Mouse (Mus musculus) embryonic facial prominence, embryonic 12.5 days (tissue): ENCODE measurements at regions not wholly inside any gene's neighbourhood (a gene's known extent, or its start where the extent isn't known, plus 50 kb on each side); places are given as distances from the start of the nearest gene placed in this dataset.

Source experiments
- ATAC-seq: fragments of 200-750 bp; cut with Nextera tagmentation; 2 replicates; pipeline ENCODE4 v1.8.0; 2017; ENCODE audit not compliant: insufficient number of reproducible peaks, insufficient read depth, low FRiP score, low TSS enrichment
- H3K27ac ChIP-seq: fragments of 300-500 bp; sonication (generic); 2 replicates; pipeline ENCODE4 v1.5.1; 2016; ENCODE audit warnings: mild to moderate bottlenecking
- H3K27me3 ChIP-seq: fragments of 300-500 bp; sonication (generic); 2 replicates; pipeline ENCODE4 v1.6.1; 2016; ENCODE audit warnings: mild to moderate bottlenecking, moderate library complexity
- H3K36me3 ChIP-seq: fragments of 300-500 bp; sonication (generic); 2 replicates; pipeline ENCODE4 v1.6.1; 2016; ENCODE audit warnings: mild to moderate bottlenecking
- H3K4me1 ChIP-seq: fragments of 300-500 bp; sonication (generic); 2 replicates; pipeline ENCODE4 v1.6.1; 2016
- H3K4me2 ChIP-seq: fragments of 300-500 bp; sonication (generic); replicated peaks from 2 replicates; pipeline ENCODE4 v1.6.1; 2016; ENCODE audit warnings: mild to moderate bottlenecking, moderate library complexity
- H3K4me3 ChIP-seq: fragments of 300-500 bp; sonication (generic); 2 replicates; pipeline ENCODE4 v1.5.1; 2016; ENCODE audit warnings: mild to moderate bottlenecking
- H3K9ac ChIP-seq: fragments of 300-500 bp; sonication (generic); 2 replicates; pipeline ENCODE4 v1.6.1; 2016; ENCODE audit warnings: mild to moderate bottlenecking, moderate library complexity
- H3K9me3 ChIP-seq: fragments of 300-500 bp; sonication (generic); 2 replicates; pipeline ENCODE4 v1.6.1; 2016; ENCODE audit warnings: mild to moderate bottlenecking, moderate library complexity
- WGBS: fragments of 180-500 bp; shearing (Covaris S2); methylation state at CpG from one replicate; pipeline ENCODE4 v1.1.7; 2016; 5-methylcytosine and 5-hydroxymethylcytosine counted together

GRCm38 (mm10) chr15:51592511-51593498 lies 2291.9 kb upstream of the Gm7489 start:
- Histone ChIP-seq H3K9me3 (no peaks in the 10 kb centered on the region), H3K27ac (no peak overlapping the region), H3K27me3 (no peaks in the 10 kb centered on the region), H3K4me2 (peak overlapping the region; percentile 40), H3K4me3 (no peak overlapping the region), H3K9ac (no peak overlapping the region), H3K4me1 (peaks cover 12% of the 10 kb centered on the region; the same call in 1 of the 2 replicates), H3K36me3 (no peaks in the 10 kb centered on the region)
- ATAC-seq: no peak
- WGBS: 76% methylated on average over 13 of the region's 13 CpGs

- H3K4me2 ChIP-seq: no peak overlapping the region
- 70% methylated on average over 5 of the region's 5 CpGs for WGBS
- no peaks in the 10 kb centered on the region for H3K36me3 ChIP-seq
- H3K9ac ChIP-seq: no peak overlapping the region
- peaks cover 12% of the 10 kb centered on the region; the same call in 1 of the 2 replicates for H3K4me1 ChIP-seq
- no peaks in the 10 kb centered on the region for H3K27me3 ChIP-seq
- ATAC-seq: no peak
- no peak overlapping the region for H3K4me3 ChIP-seq
- no peaks in the 10 kb centered on the region for H3K9me3 ChIP-seq
- no peak overlapping the region for H3K27ac ChIP-seq
Measured at GRCm38 (mm10) chr15:51594060-51594459, 2290.6 kb upstream of the Gm7489 start.

- no peaks in the 10 kb centered on the region for H3K36me3 ChIP-seq
- H3K9me3 ChIP-seq: no peaks in the 10 kb centered on the region
- H3K4me3 ChIP-seq: no peak overlapping the region
- no peaks in the 10 kb centered on the region for H3K27me3 ChIP-seq
- no peak overlapping the region for H3K9ac ChIP-seq
- no peak overlapping the region for H3K27ac ChIP-seq
- ATAC-seq: no peak
- no peak overlapping the region for H3K4me2 ChIP-seq
- WGBS: 67% methylated on average over 1 of the region's 1 CpGs
- H3K4me1 ChIP-seq: peaks cover 12% of the 10 kb centered on the region; the same call in 1 of the 2 replicates
Measured at GRCm38 (mm10) chr15:51595655-51596054, 2289.1 kb upstream of the Gm7489 start.

GRCm38 (mm10) chr15:51597841-51598240 lies 2286.9 kb upstream of the Gm7489 start:
- H3K9me3 ChIP-seq: no peaks in the 10 kb centered on the region
- no peaks in the 10 kb centered on the region for H3K4me1 ChIP-seq
- H3K36me3 ChIP-seq: no peaks in the 10 kb centered on the region
- 72% methylated on average over 3 of the region's 3 CpGs for WGBS
- H3K27me3 ChIP-seq: no peaks in the 10 kb centered on the region
- H3K27ac ChIP-seq: no peak overlapping the region
- H3K4me2 ChIP-seq: no peak overlapping the region
- no peak overlapping the region for H3K9ac ChIP-seq
- H3K4me3 ChIP-seq: no peak overlapping the region
- ATAC-seq: no peak

GRCm38 (mm10) chr15:51601128-51601855 lies 2283.4 kb upstream of the Gm7489 start:
- H3K36me3 ChIP-seq: no peaks in the 10 kb centered on the region
- no peak for ATAC-seq
- 44% methylated on average over 10 of the region's 10 CpGs for WGBS

DNA sequence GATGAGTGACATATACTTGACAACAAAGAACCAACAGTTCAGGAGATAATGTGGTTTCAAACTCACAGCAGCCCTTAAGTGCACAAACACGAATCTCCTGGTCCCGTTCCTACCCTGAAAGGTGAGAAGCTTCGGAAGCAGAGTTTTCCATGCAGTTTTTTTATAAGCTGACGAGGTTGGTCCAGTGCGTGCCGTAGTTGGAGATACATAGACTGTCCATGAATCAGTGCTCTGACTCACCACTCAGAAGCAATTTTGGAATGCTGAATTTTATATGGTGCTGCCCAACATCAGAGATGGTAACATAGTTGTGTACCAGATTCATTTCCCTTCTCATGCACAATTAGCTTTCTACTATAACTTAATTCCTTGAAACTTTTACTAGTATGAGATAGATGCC lies 2263.3 kb upstream of the Gm7489 start:
- H3K4me3 ChIP-seq: no peak overlapping the region
- no peak overlapping the region for H3K4me2 ChIP-seq
- no peak for ATAC-seq
- H3K36me3 ChIP-seq: no peaks in the 10 kb centered on the region
- no peaks in the 10 kb centered on the region for H3K4me1 ChIP-seq
- no peak overlapping the region for H3K9ac ChIP-seq
- 84% methylated on average over 6 of the region's 6 CpGs for WGBS
- no peaks in the 10 kb centered on the region for H3K9me3 ChIP-seq
- H3K27ac ChIP-seq: no peak overlapping the region
- H3K27me3 ChIP-seq: no peaks in the 10 kb centered on the region

More at GRCm38 (mm10) chr15:51601128-51601855, 2283.4 kb upstream of the Gm7489 start:
- Histone ChIP-seq H3K4me3 (no peak overlapping the region), H3K27ac (no peak overlapping the region), H3K9me3 (no peaks in the 10 kb centered on the region), H3K4me1 (no peaks in the 10 kb centered on the region), H3K9ac (no peak overlapping the region), H3K4me2 (no peak overlapping the region), H3K27me3 (no peaks in the 10 kb centered on the region)

- Histone ChIP-seq H3K9ac (no peak overlapping the region), H3K27me3 (no peaks in the 10 kb centered on the region), H3K9me3 (no peaks in the 10 kb centered on the region), H3K4me1 (peaks cover 5% of the 10 kb centered on the region), H3K4me2 (no peak overlapping the region), H3K27ac (no peak overlapping the region), H3K4me3 (no peak overlapping the region), H3K36me3 (no peaks in the 10 kb centered on the region)
- no peak for ATAC-seq
- WGBS: 87% methylated on average over 5 of the region's 5 CpGs
Measured at GRCm38 (mm10) chr15:51627463-51627862, 2257.2 kb upstream of the Gm7489 start.

- no peak overlapping the region for H3K9ac ChIP-seq
- H3K36me3 ChIP-seq: no peaks in the 10 kb centered on the region
- no peaks in the 10 kb centered on the region for H3K9me3 ChIP-seq
- ATAC-seq: no peak
- whole genome bisulfite sequencing: 50% methylated on average over 4 of the region's 4 CpGs
- H3K4me3 ChIP-seq: no peak overlapping the region
- no peak overlapping the region for H3K27ac ChIP-seq
- H3K27me3 ChIP-seq: no peaks in the 10 kb centered on the region
- peaks cover 5% of the 10 kb centered on the region for H3K4me1 ChIP-seq
- no peak overlapping the region for H3K4me2 ChIP-seq
Measured at GRCm38 (mm10) chr15:51628518-51628917, 2256.2 kb upstream of the Gm7489 start.

GRCm38 (mm10) chr15:51631881-51632280 lies 2252.8 kb upstream of the Gm7489 start:
- Histone ChIP-seq H3K4me3 (no peak overlapping the region), H3K4me1 (peaks cover 5% of the 10 kb centered on the region), H3K36me3 (no peaks in the 10 kb centered on the region), H3K4me2 (no peak overlapping the region), H3K9ac (no peak overlapping the region), H3K27ac (no peak overlapping the region), H3K27me3 (no peaks in the 10 kb centered on the region), H3K9me3 (no peaks in the 10 kb centered on the region)
- ATAC-seq: no peak
- WGBS: 70% methylated on average over 10 of the region's 10 CpGs

DNA sequence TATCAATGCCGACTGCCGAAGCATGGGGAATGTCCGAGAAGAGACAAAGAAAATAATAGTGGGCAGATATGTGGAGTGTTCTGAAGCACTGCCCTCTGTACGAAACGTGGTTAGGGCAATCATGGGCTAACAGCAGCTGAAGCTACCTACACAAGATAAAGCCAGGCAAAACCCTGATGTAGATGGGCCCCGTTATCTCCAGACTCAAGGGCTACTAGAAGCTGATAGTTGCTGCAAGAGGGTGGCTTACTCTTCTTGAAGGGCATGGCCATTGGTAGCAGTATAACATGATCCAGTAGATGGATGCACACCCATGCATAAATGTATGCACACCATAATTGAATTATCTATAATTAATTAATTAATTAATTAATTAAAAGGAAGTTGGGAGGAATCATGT lies 2251.6 kb upstream of the Gm7489 start:
- no peak overlapping the region for H3K27ac ChIP-seq
- no peaks in the 10 kb centered on the region for H3K36me3 ChIP-seq
- H3K27me3 ChIP-seq: no peaks in the 10 kb centered on the region
- no peak for ATAC-seq
- H3K4me2 ChIP-seq: no peak overlapping the region
- H3K4me1 ChIP-seq: peaks cover 5% of the 10 kb centered on the region
- H3K4me3 ChIP-seq: no peak overlapping the region
- no peaks in the 10 kb centered on the region for H3K9me3 ChIP-seq
- 91% methylated on average over 6 of the region's 6 CpGs for WGBS
- no peak overlapping the region for H3K9ac ChIP-seq

DNA sequence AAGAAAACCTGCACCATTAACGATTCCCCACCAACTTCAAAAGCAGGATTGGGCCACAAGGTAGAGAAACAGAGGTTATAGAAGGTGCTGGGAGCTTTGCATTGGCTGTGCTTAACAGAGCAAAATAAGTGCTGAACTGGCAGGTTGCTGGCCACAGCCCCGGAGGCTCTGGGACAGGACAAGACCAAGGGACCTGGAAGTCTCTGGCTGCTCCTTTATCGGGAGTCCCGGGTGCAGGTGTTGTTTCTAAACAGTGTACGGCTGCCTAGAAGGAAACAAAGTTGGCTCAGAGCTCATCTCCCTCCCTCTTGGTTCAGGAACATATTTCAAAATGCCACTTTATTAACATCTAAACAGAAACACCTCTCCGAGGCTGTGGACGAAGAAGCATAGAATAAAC lies 2250.0 kb upstream of the Gm7489 start:
- Histone ChIP-seq H3K9ac (no peak overlapping the region), H3K4me1 (no peaks in the 10 kb centered on the region), H3K4me2 (no peak overlapping the region), H3K27ac (no peak overlapping the region), H3K9me3 (no peaks in the 10 kb centered on the region), H3K4me3 (no peak overlapping the region), H3K36me3 (no peaks in the 10 kb centered on the region), H3K27me3 (no peaks in the 10 kb centered on the region)
- no peak for ATAC-seq
- 59% methylated on average over 7 of the region's 7 CpGs for WGBS
